Mouse (Mus musculus) ES-E14 (cell line): ENCODE data around the gene Epha4. TPM values are rescaled to one million over a fixed set of nuclear protein-coding genes. Genes with fewer than 3 reads are reported as not detected.

Experiments
- DNase-seq: peaks from one replicate; pipeline ENCODE4 v3.0.0-alpha.2; 2013; ENCODE audit warnings: low read depth, low spot score
- H3K27ac ChIP-seq: 2 replicates; pipeline ENCODE4 v1.5.1; 2012; ENCODE audit warnings: low read depth, mild to moderate bottlenecking, low read length, moderate library complexity, mixed read lengths; ENCODE audit not compliant: poor library complexity, insufficient read depth, severe bottlenecking
- H3K36me3 ChIP-seq: 2 replicates; pipeline ENCODE4 v1.6.1; 2012; ENCODE audit warnings: mild to moderate bottlenecking, low read length, moderate library complexity, mixed read lengths; ENCODE audit not compliant: control insufficient read depth, poor library complexity, insufficient read depth, severe bottlenecking
- H3K4me1 ChIP-seq, 2 experiments: fragments of 150-350 bp in 1 of 2; sonication (generic) in 1 of 2; 2 replicates each; pipeline ENCODE4 v1.6.1; 2012; ENCODE audit warnings: low read length in 2 of 2, mild to moderate bottlenecking in 1 of 2, mixed read lengths in 1 of 2; ENCODE audit not compliant: control insufficient read depth in 2 of 2, insufficient read depth in 2 of 2, poor library complexity in 1 of 2
- H3K4me3 ChIP-seq, 2 experiments: fragments of 150-350 bp in 1 of 2; sonication (generic) in 1 of 2; 2 replicates each; pipeline ENCODE4 v1.5.1; 2012; ENCODE audit warnings: low read length in 2 of 2, low read depth in 1 of 2, mild to moderate bottlenecking in 1 of 2, mixed read lengths in 1 of 2; ENCODE audit not compliant: insufficient read depth in 1 of 2, poor library complexity in 1 of 2, severe bottlenecking in 1 of 2
- H3K9ac ChIP-seq: 2 replicates; pipeline ENCODE4 v1.6.1; 2012; ENCODE audit warnings: low read depth, mild to moderate bottlenecking, low read length, mixed read lengths; ENCODE audit not compliant: poor library complexity, insufficient read depth, severe bottlenecking
- H3K9me3 ChIP-seq: fragments of 150-350 bp; sonication (generic); 2 replicates; pipeline ENCODE4 v1.6.1; 2012; ENCODE audit warnings: low read depth, mild to moderate bottlenecking, low read length; ENCODE audit not compliant: control insufficient read depth, insufficient read depth
- CHD2 ChIP-seq: IDR thresholded peaks from 2 replicates; pipeline ENCODE4 v1.6.1; 2014; ENCODE audit warnings: mild to moderate bottlenecking, low read depth, low read length, inconsistent platforms
- HCFC1 ChIP-seq: IDR thresholded peaks from 2 replicates; pipeline ENCODE4 v1.6.1; 2012; ENCODE audit warnings: low read length, inconsistent platforms, borderline replicate concordance; ENCODE audit not compliant: insufficient read depth
- MAFK ChIP-seq: IDR thresholded peaks from 2 replicates; pipeline ENCODE4 v1.6.1; 2014; ENCODE audit warnings: mild to moderate bottlenecking, low read depth, low read length, inconsistent platforms; ENCODE audit not compliant: insufficient read depth
- ZC3H11A ChIP-seq: IDR thresholded peaks from 2 replicates; pipeline ENCODE4 v1.6.1; 2012; ENCODE audit warnings: low read depth, mild to moderate bottlenecking, inconsistent platforms, low read length, borderline replicate concordance
- ZNF384 ChIP-seq: IDR thresholded peaks from 2 replicates; pipeline ENCODE4 v1.6.1; 2012; ENCODE audit warnings: low read depth, low read length, inconsistent platforms
- in situ Hi-C, 2 experiments: fragments of 600-800 bp; cut with MboI; formaldehyde crosslinking; loops; one replicate each; pipeline ENCODE4 v1.15.1; 2025; ENCODE audit warnings: low sequenced_read_pairs in 2 of 2, inconsistent platforms in 1 of 2; ENCODE audit not compliant: unreplicated experiment in 2 of 2
- total RNA-seq: library from RNA; depleted of rRNA; stranded (reverse); fragments of 300-350 nt; gene quantifications from 2 replicates; pipeline ENCODE4 v1.2.3, GENCODE M21; 2012

Epha4 gene
- total RNA-seq, 1 experiment, result 99.7 TPM

- TF ChIP-seq ZNF384 (no peak), HCFC1 (no peak), MAFK (no peak), ZC3H11A (no peak), CHD2 (no peak)
- no peaks in the 10 kb centered on the region for H3K36me3 ChIP-seq
- no peak overlapping the region; the same call in 1 of the 2 replicates for H3K9ac ChIP-seq
- no peak for DNase-seq
- H3K9me3 ChIP-seq, result no peaks in the 10 kb centered on the region
- in situ Hi-C loops, result no loop called here
- H3K27ac ChIP-seq, result no peak overlapping the region
- H3K4me3 ChIP-seq, result no peak overlapping the region
- peaks cover 30 to 40% of the 10 kb centered on the region in 2 experiments for H3K4me1 ChIP-seq
Observed at GRCm38 (mm10) chr1:77471037-77471436, 43.9 kb downstream of the Epha4 start.

DNA sequence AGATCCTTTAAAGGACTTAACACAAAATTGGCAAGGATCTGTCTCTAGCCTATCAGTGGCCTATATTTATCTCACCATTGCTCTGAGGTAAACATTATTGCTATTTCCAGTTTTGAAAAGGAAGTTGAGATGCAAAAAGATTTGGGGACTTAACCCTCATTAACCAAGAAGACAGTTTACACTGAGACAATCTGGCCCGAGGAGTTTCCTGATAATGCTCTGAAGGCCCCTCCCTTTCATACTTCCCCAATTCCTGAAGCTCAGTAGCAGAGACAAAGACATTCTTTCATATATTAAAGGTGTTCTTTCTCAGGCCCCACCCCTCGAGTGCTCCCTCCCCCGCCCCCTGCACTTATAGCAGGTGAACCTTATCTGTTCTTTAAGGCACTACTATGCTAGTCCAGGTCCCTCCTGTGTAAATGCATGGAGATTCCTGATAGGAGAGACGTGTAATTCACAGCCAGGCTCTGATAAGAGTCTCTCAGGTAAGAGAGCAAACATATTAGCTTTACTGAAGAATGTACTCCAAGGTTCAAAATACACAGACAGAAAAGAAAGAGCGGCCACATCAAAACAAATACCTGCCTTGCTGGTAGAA, 46.1 kb downstream of the Epha4 start:
- in situ Hi-C loops, result no loop called here
- no peak overlapping the region for H3K4me3 ChIP-seq
- no peaks in the 10 kb centered on the region for H3K36me3 ChIP-seq
- H3K27ac ChIP-seq, result no peak overlapping the region
- H3K9me3 ChIP-seq, result no peaks in the 10 kb centered on the region
- no peak overlapping the region for H3K9ac ChIP-seq
- no peak for TF ChIP-seq HCFC1
- TF ChIP-seq ZNF384, result no peak
- no peak for TF ChIP-seq ZC3H11A
- no peak for TF ChIP-seq CHD2
- no peak for TF ChIP-seq MAFK
- DNase-seq, result no peak
- peaks cover 31 to 33% of the 10 kb centered on the region in 2 experiments for H3K4me1 ChIP-seq

GRCm38 (mm10) chr1:77465524-77465923, 49.4 kb downstream of the Epha4 start:
- Histone ChIP-seq H3K9ac (no peak overlapping the region), H3K4me1 (peaks cover 17 to 38% of the 10 kb centered on the region in 2 experiments), H3K4me3 (no peak overlapping the region), H3K36me3 (no peaks in the 10 kb centered on the region), H3K9me3 (no peaks in the 10 kb centered on the region), H3K27ac (no peak overlapping the region)
- TF ChIP-seq CHD2, result no peak
- TF ChIP-seq HCFC1, result no peak
- no peak for TF ChIP-seq ZNF384
- TF ChIP-seq MAFK, result no peak
- no peak for TF ChIP-seq ZC3H11A
- DNase-seq, result no peak
- in situ Hi-C loops, result no loop called here

- in situ Hi-C loops, result no loop called here
- Histone ChIP-seq H3K4me3 (no peak overlapping the region), H3K9me3 (no peaks in the 10 kb centered on the region), H3K9ac (no peak overlapping the region), H3K4me1 (peaks cover 15 to 35% of the 10 kb centered on the region in 2 experiments), H3K27ac (no peak overlapping the region), H3K36me3 (no peaks in the 10 kb centered on the region)
- no peak for DNase-seq
- no peak for TF ChIP-seq ZC3H11A
- no peak for TF ChIP-seq HCFC1
- no peak for TF ChIP-seq ZNF384
- TF ChIP-seq CHD2, result no peak
Observed at GRCm38 (mm10) chr1:77464108-77464507, 50.8 kb downstream of the Epha4 start.

DNA sequence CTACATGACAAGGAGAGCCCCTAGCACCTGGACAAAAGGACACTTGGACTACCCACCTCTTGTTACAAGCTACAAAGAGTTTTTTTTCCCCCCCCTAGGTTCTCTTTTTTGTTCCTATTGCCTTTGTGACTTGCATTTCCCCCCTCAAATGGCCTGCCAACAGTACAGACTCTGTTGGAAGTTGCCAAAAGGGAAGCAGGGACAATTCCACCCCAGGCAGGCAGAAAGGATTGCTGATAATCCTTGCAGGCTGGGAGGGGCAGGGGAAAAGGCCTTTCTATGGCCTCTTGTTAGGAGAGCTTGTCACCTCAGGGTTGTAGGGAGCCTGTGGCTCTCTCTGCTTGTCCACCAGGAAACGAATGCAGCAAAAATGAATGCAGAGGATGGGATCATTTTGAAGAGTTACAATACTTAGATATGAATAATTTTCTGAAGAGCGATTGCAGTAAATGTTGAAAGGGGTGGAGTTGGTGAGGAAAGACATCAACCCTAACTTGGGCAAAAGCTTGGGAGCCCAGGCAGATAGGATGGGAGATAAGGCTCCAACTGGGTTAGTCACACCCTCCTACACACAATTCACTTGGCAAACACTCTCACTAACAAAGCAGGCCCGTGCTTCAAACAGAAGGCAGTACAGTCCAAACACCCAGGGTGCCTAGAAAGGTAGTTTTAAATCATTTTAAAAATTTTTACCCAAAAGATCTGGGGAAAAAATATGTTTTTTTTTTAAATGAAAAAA, 52.8 kb downstream of the Epha4 start:
- Histone ChIP-seq H3K27ac (peak overlapping the region; percentile 61; the same call in 1 of the 2 replicates), H3K36me3 (no peaks in the 10 kb centered on the region), H3K4me1 (peaks cover 26 to 41% of the 10 kb centered on the region in 2 experiments), H3K9me3 (no peaks in the 10 kb centered on the region), H3K9ac (no peak overlapping the region), H3K4me3 (no peak overlapping the region)
- in situ Hi-C loops, result no loop called here
- TF ChIP-seq CHD2 (no peak), ZNF384 (no peak), ZC3H11A (no peak), HCFC1 (no peak), MAFK (no peak)
- DNase-seq, result no peak
